Mouse (Mus musculus) hematopoietic stem cell, adult 5-6 weeks (primary cell): ENCODE measurements around the gene Atp1b2. TPM values are rescaled to one million over a fixed set of nuclear protein-coding genes. Genes with fewer than 3 reads are reported as not detected.

Experiments
- ATAC-seq, 2 experiments: fragments of 125-278 bp in 1 of 2; replicated peaks in 1 of 2; 2 replicates each; pipeline ENCODE4 v1.8.0; 2016 to 2017; ENCODE audit warnings: inconsistent platforms in 2 of 2, mild to moderate bottlenecking in 2 of 2, moderate number of reproducible peaks in 2 of 2, low read depth in 1 of 2, moderate TSS enrichment in 1 of 2; ENCODE audit not compliant: low FRiP score in 2 of 2, poor library complexity in 2 of 2, severe bottlenecking in 2 of 2, insufficient read depth in 1 of 2, low TSS enrichment in 1 of 2
- total RNA-seq: library from RNA; stranded (forward); fragments of 172-1452, 232-1000 nt; gene quantifications from 2 replicates; pipeline ENCODE4 v1.2.3, GENCODE M21; 2017

Atp1b2 gene
- total RNA-seq, 1 experiment from 2014 or later, result 7.6 TPM

GRCm38 (mm10) chr11:69613553-69614256 lies 8.0 kb upstream of the Atp1b2 start:
- ATAC-seq, result peak; percentile 35 to 53; a peak in 2 of 4 replicates

GRCm38 (mm10) chr11:69610899-69611298 lies 5.2 kb upstream of the Atp1b2 start:
- no peak; a peak in 1 of 4 replicates for ATAC-seq

GRCm38 (mm10) chr11:69609416-69609815 lies 3.7 kb upstream of the Atp1b2 start:
- ATAC-seq, result no peak

GRCm38 (mm10) chr11:69608525-69608924 lies 2.8 kb upstream of the Atp1b2 start:
- no peak for ATAC-seq

- ATAC-seq, result no peak
Observed at GRCm38 (mm10) chr11:69606832-69607231, 1.1 kb upstream of the Atp1b2 start.

- ATAC-seq, result no peak
Observed at GRCm38 (mm10) chr11:69606491-69606795, 701 bp upstream of the Atp1b2 start.

GRCm38 (mm10) chr11:69604795-69605664 lies 712 bp downstream of the Atp1b2 start:
- ATAC-seq, result peak in 1 of 2 experiments; percentile 16; a peak in 1 of 4 replicates

- no peak for ATAC-seq
Observed at GRCm38 (mm10) chr11:69604347-69604746, 1.4 kb downstream of the Atp1b2 start.

- ATAC-seq, result no peak
Observed at GRCm38 (mm10) chr11:69603516-69603915, 2.2 kb downstream of the Atp1b2 start.

- ATAC-seq, result no peak
Observed at GRCm38 (mm10) chr11:69601768-69602167, 4.0 kb downstream of the Atp1b2 start.

GRCm38 (mm10) chr11:69600098-69600497 lies 5.6 kb downstream of the Atp1b2 start:
- ATAC-seq, result no peak

- ATAC-seq, result no peak
Observed at GRCm38 (mm10) chr11:69599436-69599835, 6.3 kb downstream of the Atp1b2 start.

- ATAC-seq, result no peak
Observed at GRCm38 (mm10) chr11:69594853-69595252, 10.9 kb downstream of the Atp1b2 start.

GRCm38 (mm10) chr11:69592799-69593198 lies 12.9 kb downstream of the Atp1b2 start:
- no peak for ATAC-seq

- ATAC-seq, result no peak
Observed at GRCm38 (mm10) chr11:69591899-69592637, 13.7 kb downstream of the Atp1b2 start.

- no peak for ATAC-seq
Observed at GRCm38 (mm10) chr11:69591424-69591823, 14.3 kb downstream of the Atp1b2 start.

GRCm38 (mm10) chr11:69590622-69591021 lies 15.1 kb downstream of the Atp1b2 start:
- no peak for ATAC-seq
